In genomic region chr7:16153522-16153921, GRCm38 (mm10) we compare ENCODE assay signal across 8 mouse cellular contexts. TPM values are rescaled to one million over a fixed set of nuclear protein-coding genes. Genes with fewer than 3 reads are reported as not detected.
DNase-seq lines count a peak whose midpoint lies in the region; ATAC-seq and TF ChIP-seq lines count a peak whose summit lies in the region.

No protein-coding gene starts in this region.

- H3K9me3 ChIP-seq in E14TG2a.4 (ENCODE audit: low read length): no peaks in the 10 kb centered on the region

- ATAC-seq in frontal cortex, adult (ENCODE audit: low TSS enrichment): peak; percentile 16; the same call in 1 of the 2 replicates
- ATAC-seq in granulocyte monocyte progenitor cell, adult 5-6 weeks (replicated peaks; ENCODE audit: poor library complexity, severe bottlenecking): peak; percentile 65

- peaks cover 15% of the 10 kb centered on the region for H3K4me1 ChIP-seq in E14TG2a.4 (replicated peaks; ENCODE audit: low read depth, low read length)
- H3K4me1 ChIP-seq in cerebellum, adult 2 months (ENCODE audit: control insufficient read depth, insufficient read depth, low read length): peaks cover 42% of the 10 kb centered on the region

- no peak overlapping the region for H3K4me3 ChIP-seq in E14TG2a.4 (replicated peaks; ENCODE audit: low read length)
- H3K4me3 ChIP-seq in cerebellum, adult 2 months (replicated peaks; ENCODE audit: insufficient read depth, low read depth, low read length): no peak overlapping the region

- no peaks in the 10 kb centered on the region for H3K36me3 ChIP-seq in E14TG2a.4 (ENCODE audit: insufficient read depth, low read length)

- TF ChIP-seq CTCF in E14TG2a.4 (conservative IDR thresholded peaks at IDR 0.05; ENCODE audit: low read length): peak; percentile 84
- peak; percentile 88 for TF ChIP-seq CTCF in cerebellum, adult 2 months (IDR thresholded peaks at IDR 0.05; ENCODE audit: borderline replicate concordance, insufficient read depth, low read depth, low read length)

- WGBS in cerebellum, adult 2 months: 14% methylated on average over 10 of the region's 10 CpGs

- no peak for DNase-seq in frontal cortex, postnatal 25 days (ENCODE audit: low spot score in 2 of 2)
- peak; percentile 73 to 79 for DNase-seq in cerebellum, adult 2 months
- DNase-seq in kidney, postnatal 10 days: peak; percentile 63
- DNase-seq in lung, postnatal 25 days (ENCODE audit: low spot score): peak; percentile 29
- peak; percentile 69 for DNase-seq in right cerebral cortex, postnatal 25 days

- peak overlapping the region; percentile 36; the same call in 1 of the 2 replicates for H3K27ac ChIP-seq in cerebellum, adult 2 months (ENCODE audit: insufficient read depth, low read length)

- no peak for TF ChIP-seq POLR2A in cerebellum, adult 2 months (IDR thresholded peaks at IDR 0.05; ENCODE audit: borderline replicate concordance, insufficient read depth, low read length)

- H3K27me3 ChIP-seq in E14TG2a.4 (ENCODE audit: insufficient read depth, low read length): peaks cover 17% of the 10 kb centered on the region
- H3K27me3 ChIP-seq in cerebellum, adult 2 months (ENCODE audit: control insufficient read depth, insufficient read depth, low read length): no peaks in the 10 kb centered on the region

RNA-seq across cellular contexts. Expression of gene Meis3, which starts 21.4 kb away (rescaled TPM):
- 93.5 and 94.2 TPM in 2 replicates for polyA plus RNA-seq in cerebellum, adult 2 months (2012; rRNA removed)
- total RNA-seq in granulocyte monocyte progenitor cell, adult 5-6 weeks (2014; fragmentation: Nextera tagmentation): not detected in 2 replicates
- not detected in 2 replicates for total RNA-seq in granulocyte monocyte progenitor cell, adult 5-6 weeks (2017)

RNA-seq across cellular contexts. Expression of gene Slc8a2, which starts 23.9 kb away (rescaled TPM):
- polyA plus RNA-seq in cerebellum, adult 2 months (2012; rRNA removed): 84.6 and 116 TPM in 2 replicates
- total RNA-seq in granulocyte monocyte progenitor cell, adult 5-6 weeks (2014; fragmentation: Nextera tagmentation): not detected in 2 replicates
- not detected in 2 replicates for total RNA-seq in granulocyte monocyte progenitor cell, adult 5-6 weeks (2017)

RNA-seq across cellular contexts. Expression of gene Kptn, which starts 33.8 kb away (rescaled TPM):
- polyA plus RNA-seq in cerebellum, adult 2 months (2012; rRNA removed): 56.4 and 60.5 TPM in 2 replicates
- total RNA-seq in granulocyte monocyte progenitor cell, adult 5-6 weeks (2014; fragmentation: Nextera tagmentation): 19.2 and 20.9 TPM in 2 replicates
- 9.7 and 11.2 TPM in 2 replicates for total RNA-seq in granulocyte monocyte progenitor cell, adult 5-6 weeks (2017)

RNA-seq across cellular contexts. Expression of gene Napa, which starts 55.3 kb away (rescaled TPM):
- 447 and 471 TPM in 2 replicates for polyA plus RNA-seq in cerebellum, adult 2 months (2012; rRNA removed)
- 81.0 and 105 TPM in 2 replicates for total RNA-seq in granulocyte monocyte progenitor cell, adult 5-6 weeks (2014; fragmentation: Nextera tagmentation)
- 38.5 and 39.5 TPM in 2 replicates for total RNA-seq in granulocyte monocyte progenitor cell, adult 5-6 weeks (2017)

Comparison
In these comparisons a context has a peak if more than half of its experiments do, and no peak if none do; other contexts are left out.
1. DNase-seq: peak in cerebellum, adult 2 months (2 of 2), kidney, postnatal 10 days (single experiment), lung, postnatal 25 days (single experiment) and right cerebral cortex, postnatal 25 days (single experiment); none in frontal cortex, postnatal 25 days (0 of 2).